Mouse (Mus musculus): ENCODE measurements around the gene Rint1. TPM values are rescaled to one million over a fixed set of nuclear protein-coding genes. Genes with fewer than 3 reads are reported as not detected.

Gene Rint1
- polyA plus RNA-seq, 1 experiment from 2014 or later: 48.3 TPM

- Histone ChIP-seq H3K9me3 (no peaks in the 10 kb centered on the region), H3K4me1 (no peaks in the 10 kb centered on the region), H3K27ac (no peak overlapping the region), H3K9ac (no peak overlapping the region), H3K27me3 (no peaks in the 10 kb centered on the region), H3K36me3 (peaks cover 73% of the 10 kb centered on the region), H3K4me2 (no peak overlapping the region), H3K4me3 (no peak overlapping the region)
- no peak for ATAC-seq (ENCODE audit: insufficient number of reproducible peaks, insufficient read depth, low FRiP score, low TSS enrichment, low read depth)
Observed at GRCm38 (mm10) chr5:23857189-23857588, 69.7 kb downstream of the Rint1 start.

- no peak for ATAC-seq (ENCODE audit: insufficient number of reproducible peaks, insufficient read depth, low FRiP score, low TSS enrichment, low read depth)
- H3K4me2 ChIP-seq: no peak overlapping the region
- H3K4me1 ChIP-seq: no peaks in the 10 kb centered on the region
- H3K9ac ChIP-seq: no peak overlapping the region
- WGBS: 84% methylated on average over 3 of the region's 3 CpGs
- H3K27me3 ChIP-seq: no peaks in the 10 kb centered on the region
- H3K27ac ChIP-seq: no peak overlapping the region
- no peaks in the 10 kb centered on the region for H3K9me3 ChIP-seq
- peaks cover 65% of the 10 kb centered on the region for H3K36me3 ChIP-seq
- H3K4me3 ChIP-seq: no peak overlapping the region
Observed at GRCm38 (mm10) chr5:23858001-23858400, 70.5 kb downstream of the Rint1 start.

DNA sequence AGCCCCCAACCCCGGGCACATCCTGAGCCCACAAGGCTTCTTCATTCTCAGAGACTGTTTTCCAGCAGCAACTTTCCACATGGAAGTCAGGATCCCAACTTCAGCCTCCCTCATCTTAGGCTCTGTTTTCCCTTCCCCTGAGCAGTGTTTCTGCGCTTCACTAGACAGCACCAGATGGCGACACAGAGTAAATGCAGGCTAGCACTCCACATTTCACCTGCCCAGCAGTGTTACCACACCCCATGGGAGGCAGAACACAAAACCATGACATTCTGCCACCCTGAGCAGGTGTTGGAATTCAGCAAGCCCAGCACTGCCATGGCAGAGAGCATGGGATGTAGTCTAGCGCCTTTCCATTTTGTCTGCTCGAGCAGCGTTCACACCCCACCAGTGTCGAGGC lies 71.1 kb downstream of the Rint1 start:
- Histone ChIP-seq H3K4me2 (no peak overlapping the region), H3K4me3 (no peak overlapping the region), H3K9me3 (no peaks in the 10 kb centered on the region), H3K4me1 (no peaks in the 10 kb centered on the region), H3K36me3 (peaks cover 59% of the 10 kb centered on the region), H3K9ac (no peak overlapping the region), H3K27me3 (no peaks in the 10 kb centered on the region), H3K27ac (no peak overlapping the region)
- no peak for ATAC-seq (ENCODE audit: insufficient number of reproducible peaks, insufficient read depth, low FRiP score, low TSS enrichment, low read depth)
- WGBS: 78% methylated on average over 7 of the region's 7 CpGs

DNA sequence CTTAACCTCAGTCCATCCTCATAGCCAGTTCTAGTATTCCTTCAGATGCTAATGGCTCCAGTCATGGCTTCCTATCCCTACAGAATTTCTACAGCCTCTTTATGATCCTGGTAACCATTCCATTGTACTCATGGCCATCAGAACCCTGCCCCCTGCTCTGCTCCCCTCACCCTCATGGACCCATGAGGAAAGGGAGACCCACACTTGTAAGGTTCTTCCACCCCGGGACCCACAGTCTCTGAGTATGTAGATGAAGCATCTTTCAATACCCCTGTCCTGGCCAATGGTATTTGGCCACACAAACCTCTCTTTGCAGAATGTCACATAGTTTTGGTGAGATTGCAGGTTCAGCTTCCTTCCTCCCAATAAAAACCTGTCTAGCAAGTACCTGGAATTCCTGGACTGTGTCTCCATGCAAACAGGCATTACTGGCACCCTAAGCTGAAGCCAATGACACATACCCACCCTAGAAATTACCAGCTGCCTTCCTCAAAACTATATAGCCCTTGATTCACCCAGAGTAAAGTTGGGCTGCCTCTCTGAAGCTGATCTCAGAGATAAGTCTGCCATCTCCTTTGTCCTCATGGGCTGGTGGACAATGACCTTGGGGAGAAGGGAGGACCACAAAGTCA lies 71.7 kb downstream of the Rint1 start:
- WGBS: 90% methylated on average over 1 of the region's 1 CpGs
- H3K9ac ChIP-seq: no peak overlapping the region
- no peak overlapping the region for H3K4me3 ChIP-seq
- ATAC-seq (ENCODE audit: insufficient number of reproducible peaks, insufficient read depth, low FRiP score, low TSS enrichment, low read depth): no peak
- no peaks in the 10 kb centered on the region for H3K27me3 ChIP-seq
- peaks cover 53% of the 10 kb centered on the region for H3K36me3 ChIP-seq
- no peaks in the 10 kb centered on the region for H3K9me3 ChIP-seq
- no peak overlapping the region for H3K27ac ChIP-seq
- H3K4me2 ChIP-seq: no peak overlapping the region
- no peaks in the 10 kb centered on the region for H3K4me1 ChIP-seq

- Histone ChIP-seq H3K9me3 (no peaks in the 10 kb centered on the region), H3K27ac (no peak overlapping the region), H3K4me2 (no peak overlapping the region), H3K36me3 (peaks cover 46% of the 10 kb centered on the region), H3K4me3 (no peak overlapping the region), H3K9ac (no peak overlapping the region), H3K27me3 (no peaks in the 10 kb centered on the region), H3K4me1 (no peaks in the 10 kb centered on the region)
- ATAC-seq (ENCODE audit: insufficient number of reproducible peaks, insufficient read depth, low FRiP score, low TSS enrichment, low read depth): no peak
- WGBS: 84% methylated on average over 5 of the region's 5 CpGs
Observed at GRCm38 (mm10) chr5:23859896-23860295, 72.4 kb downstream of the Rint1 start.

DNA sequence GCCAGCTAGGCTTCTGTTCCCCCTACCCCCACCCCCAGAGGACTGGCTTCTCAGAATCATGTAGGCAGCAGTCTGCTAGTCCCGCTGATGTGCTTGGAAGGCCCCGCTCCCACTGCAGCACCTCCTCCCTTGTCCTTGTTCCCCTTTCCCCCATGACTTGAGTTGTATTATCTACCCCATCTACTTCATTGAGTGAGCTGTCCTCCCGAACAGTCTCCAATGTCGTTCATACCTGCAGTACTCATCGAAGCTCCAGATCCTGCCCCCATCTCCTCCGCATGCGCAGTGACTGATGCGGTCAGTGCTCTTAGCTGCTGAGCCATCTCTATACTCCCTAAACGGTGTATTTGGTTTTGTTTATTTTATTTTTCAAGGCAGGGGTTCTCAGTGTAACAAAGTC lies 74.2 kb downstream of the Rint1 start:
- H3K4me1 ChIP-seq: no peaks in the 10 kb centered on the region
- H3K27me3 ChIP-seq: no peaks in the 10 kb centered on the region
- H3K9me3 ChIP-seq: no peaks in the 10 kb centered on the region
- H3K4me3 ChIP-seq: no peak overlapping the region
- H3K4me2 ChIP-seq: no peak overlapping the region
- WGBS: 94% methylated on average over 9 of the region's 9 CpGs
- H3K36me3 ChIP-seq: peaks cover 28% of the 10 kb centered on the region
- ATAC-seq (ENCODE audit: insufficient number of reproducible peaks, insufficient read depth, low FRiP score, low TSS enrichment, low read depth): no peak
- H3K27ac ChIP-seq: no peak overlapping the region
- no peak overlapping the region for H3K9ac ChIP-seq

DNA sequence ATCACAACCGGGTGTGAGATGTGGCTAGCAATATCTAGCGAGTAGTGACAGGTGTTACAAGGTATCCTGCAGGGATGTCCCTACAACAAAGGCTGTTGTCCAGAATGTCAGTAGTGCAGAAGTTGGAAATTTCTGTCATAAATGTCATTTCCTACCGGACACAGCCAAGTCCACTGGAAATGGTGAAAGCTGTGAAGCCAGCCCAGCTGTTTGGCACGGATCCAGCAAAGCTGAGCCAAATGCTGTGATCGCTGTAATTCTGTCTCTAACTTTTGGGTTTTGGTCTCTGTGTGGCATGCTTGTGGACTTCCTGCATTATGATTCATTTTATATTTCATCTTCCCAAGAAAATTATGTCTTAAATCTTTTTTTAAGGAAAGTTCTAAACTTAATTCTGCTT lies 74.8 kb downstream of the Rint1 start:
- no peak overlapping the region for H3K27ac ChIP-seq
- H3K4me2 ChIP-seq: no peak overlapping the region
- no peak for ATAC-seq (ENCODE audit: insufficient number of reproducible peaks, insufficient read depth, low FRiP score, low TSS enrichment, low read depth)
- H3K9me3 ChIP-seq: no peaks in the 10 kb centered on the region
- no peaks in the 10 kb centered on the region for H3K4me1 ChIP-seq
- H3K9ac ChIP-seq: no peak overlapping the region
- H3K27me3 ChIP-seq: no peaks in the 10 kb centered on the region
- H3K36me3 ChIP-seq: peaks cover 23% of the 10 kb centered on the region
- no peak overlapping the region for H3K4me3 ChIP-seq
- WGBS: 68% methylated on average over 5 of the region's 5 CpGs

GRCm38 (mm10) chr5:23863166-23864053 lies 75.9 kb downstream of the Rint1 start:
- H3K27me3 ChIP-seq: no peaks in the 10 kb centered on the region
- WGBS: 82% methylated on average over 7 of the region's 7 CpGs
- H3K4me3 ChIP-seq: no peak overlapping the region
- no peak overlapping the region for H3K9ac ChIP-seq
- H3K4me2 ChIP-seq: no peak overlapping the region
- no peak overlapping the region for H3K27ac ChIP-seq
- H3K4me1 ChIP-seq: no peaks in the 10 kb centered on the region
- no peaks in the 10 kb centered on the region for H3K9me3 ChIP-seq
- ATAC-seq (ENCODE audit: insufficient number of reproducible peaks, insufficient read depth, low FRiP score, low TSS enrichment, low read depth): no peak
- H3K36me3 ChIP-seq: peaks cover 15% of the 10 kb centered on the region

DNA sequence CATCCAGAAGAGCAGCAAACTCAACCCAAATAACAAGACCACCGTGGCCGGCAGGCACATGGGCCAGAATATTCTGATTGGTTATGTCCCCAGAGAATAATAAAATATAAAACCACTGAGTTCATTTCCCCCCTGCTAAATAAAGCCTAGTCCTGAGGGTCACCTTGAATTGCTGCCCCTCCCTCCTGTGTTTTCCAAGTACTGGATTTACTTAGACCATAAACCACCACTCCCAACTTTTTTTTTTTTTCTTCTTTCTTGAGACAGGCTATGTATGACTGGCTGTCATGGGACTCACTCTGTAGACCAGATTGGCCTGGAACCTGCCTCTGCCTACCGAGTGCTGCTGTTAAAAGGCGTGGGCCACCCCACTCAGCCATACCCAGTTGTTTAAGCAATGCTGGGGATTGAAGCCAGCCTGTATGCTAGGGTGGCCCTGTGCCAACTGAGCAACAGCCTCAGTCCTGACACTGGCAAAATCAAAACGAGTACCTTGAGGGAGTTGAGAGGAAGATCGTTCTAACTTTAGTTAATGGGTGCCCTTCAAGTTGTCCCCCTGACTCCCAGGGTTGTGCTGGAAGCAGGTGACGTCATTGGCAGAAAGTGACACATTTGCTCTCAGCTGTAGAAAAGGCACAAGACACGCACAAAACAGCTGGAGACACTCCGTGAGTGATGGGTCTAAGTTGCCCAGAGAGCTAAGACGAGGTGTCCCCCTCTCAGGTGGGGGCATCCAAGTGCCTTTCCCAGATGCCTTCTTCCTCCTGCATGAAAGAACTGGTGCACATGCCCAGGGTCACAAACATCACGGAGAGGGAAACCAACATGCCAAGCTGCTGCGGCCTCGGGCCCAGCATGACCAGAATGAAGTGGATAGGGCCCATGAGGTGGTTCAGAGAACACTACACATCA lies 76.8 kb downstream of the Rint1 start:
- H3K27ac ChIP-seq: no peak overlapping the region
- H3K4me3 ChIP-seq: no peak overlapping the region
- H3K9ac ChIP-seq: no peak overlapping the region
- H3K9me3 ChIP-seq: no peaks in the 10 kb centered on the region
- H3K27me3 ChIP-seq: no peaks in the 10 kb centered on the region
- H3K4me2 ChIP-seq: no peak overlapping the region
- ATAC-seq (ENCODE audit: insufficient number of reproducible peaks, insufficient read depth, low FRiP score, low TSS enrichment, low read depth): 0 out of 2 replicates have a peak, but pooled peaks have one; percentile 43
- 84% methylated on average over 13 of the region's 13 CpGs for WGBS
- H3K4me1 ChIP-seq: no peaks in the 10 kb centered on the region
- H3K36me3 ChIP-seq: peaks cover 11% of the 10 kb centered on the region

GRCm38 (mm10) chr5:23865941-23866340 lies 78.4 kb downstream of the Rint1 start:
- Histone ChIP-seq H3K4me1 (no peaks in the 10 kb centered on the region), H3K36me3 (no peaks in the 10 kb centered on the region), H3K9ac (no peak overlapping the region), H3K4me3 (no peak overlapping the region), H3K27me3 (no peaks in the 10 kb centered on the region), H3K9me3 (no peaks in the 10 kb centered on the region), H3K4me2 (no peak overlapping the region), H3K27ac (no peak overlapping the region)
- 79% methylated on average over 5 of the region's 5 CpGs for WGBS
- no peak for ATAC-seq (ENCODE audit: insufficient number of reproducible peaks, insufficient read depth, low FRiP score, low TSS enrichment, low read depth)
